Comparison of ENCODE assay signal across 21 mouse cellular contexts in genomic region chr11:46776879-46777278, GRCm38 (mm10). TPM values are rescaled to one million over a fixed set of nuclear protein-coding genes. Genes with fewer than 3 reads are reported as not detected.
"Had no signal": no experiment of that assay in that cellular context is flagged by ENCODE, and none has a peak within 500 bp of the region (broad histone marks: within the 10 kb centered on the region; RNA-seq: fewer than 3 reads in every experiment).

No protein-coding gene starts in this region.

- H3K4me2 ChIP-seq: neural tube, embryonic 12.5 days; neural tube, embryonic 13.5 days; neural tube, embryonic 15.5 days; stomach, embryonic 15.5 days had no signal

- DNase-seq: retina, postnatal 1 day; right cerebral cortex, adult 18-20 months; right cerebral cortex, postnatal 14 days; right cerebral cortex, postnatal 25 days; right cerebral cortex, postnatal 4 days; spleen, adult 18-20 months; thymus, adult 18-20 months; thymus, adult 2 months; thymus, postnatal 14 days; thymus, postnatal 25 days; thymus, postnatal 4 days had no signal

- H3K27ac ChIP-seq: neural tube, embryonic 12.5 days; neural tube, embryonic 13.5 days; neural tube, embryonic 15.5 days; stomach, embryonic 15.5 days; stomach, postnatal 0 days had no signal

- H3K4me1 ChIP-seq: neural tube, embryonic 12.5 days; neural tube, embryonic 13.5 days; neural tube, embryonic 15.5 days; stomach, embryonic 15.5 days had no signal

- H3K27me3 ChIP-seq: neural tube, embryonic 12.5 days; neural tube, embryonic 13.5 days; neural tube, embryonic 15.5 days; stomach, embryonic 15.5 days had no signal

- H3K9ac ChIP-seq: neural tube, embryonic 12.5 days; neural tube, embryonic 13.5 days; neural tube, embryonic 15.5 days; stomach, embryonic 15.5 days had no signal

- H3K4me3 ChIP-seq: neural tube, embryonic 12.5 days; neural tube, embryonic 13.5 days; neural tube, embryonic 15.5 days; stomach, embryonic 15.5 days had no signal

- H3K36me3 ChIP-seq: neural tube, embryonic 12.5 days; neural tube, embryonic 13.5 days; neural tube, embryonic 15.5 days; stomach, embryonic 15.5 days had no signal

- H3K9me3 ChIP-seq: neural tube, embryonic 12.5 days; neural tube, embryonic 13.5 days; neural tube, embryonic 15.5 days; stomach, embryonic 15.5 days had no signal

RNA-seq across cellular contexts. Expression of gene Timd4, which starts 33.7 kb away (rescaled TPM):
- total RNA-seq: neutrophil, adult 5-6 weeks had no signal
- polyA plus RNA-seq: neural tube, embryonic 12.5 days; neural tube, embryonic 14.5 days; neural tube, embryonic 15.5 days had no signal

RNA-seq across cellular contexts. Expression of gene Havcr1, which starts 42.0 kb away (rescaled TPM):
- total RNA-seq: neutrophil, adult 5-6 weeks had no signal
- polyA plus RNA-seq: neural tube, embryonic 12.5 days; neural tube, embryonic 13.5 days; neural tube, embryonic 14.5 days; stomach, embryonic 14.5 days; stomach, embryonic 15.5 days; stomach, embryonic 16.5 days; stomach, postnatal 0 days; thymus, postnatal 0 days had no signal
